Mouse (Mus musculus) brain, adult 2 months (tissue): ENCODE measurements around the gene Hbq1a.

Experiments used
- DNase-seq: peaks from one replicate; pipeline ENCODE4 v3.0.0; 2011; ENCODE audit warnings: low read depth, low spot score

Gene Hbq1a

GRCm38 (mm10) chr11:32321196-32321565 lies 21.3 kb downstream of the Hbq1a start:
- DNase-seq = peak; percentile 78

- peak; percentile 86 for DNase-seq
Measured at GRCm38 (mm10) chr11:32324609-32325008, 24.7 kb downstream of the Hbq1a start.

GRCm38 (mm10) chr11:32331075-32331474 lies 31.2 kb downstream of the Hbq1a start:
- no peak for DNase-seq

GRCm38 (mm10) chr11:32331861-32332260 lies 32.0 kb downstream of the Hbq1a start:
- no peak for DNase-seq

- DNase-seq = peak; percentile 48
Measured at GRCm38 (mm10) chr11:32333235-32333634, 33.4 kb downstream of the Hbq1a start.

GRCm38 (mm10) chr11:32336435-32336907 lies 36.6 kb downstream of the Hbq1a start:
- no peak for DNase-seq

GRCm38 (mm10) chr11:32339131-32339531 lies 39.3 kb downstream of the Hbq1a start:
- DNase-seq = no peak

GRCm38 (mm10) chr11:32340476-32341473 lies 40.9 kb downstream of the Hbq1a start:
- DNase-seq = peak; percentile 80

GRCm38 (mm10) chr11:32342770-32343191 lies 42.9 kb downstream of the Hbq1a start:
- peak; percentile 74 for DNase-seq

GRCm38 (mm10) chr11:32343350-32343749 lies 43.5 kb downstream of the Hbq1a start:
- DNase-seq = no peak

- DNase-seq = no peak
Measured at GRCm38 (mm10) chr11:32345504-32346297, 45.8 kb downstream of the Hbq1a start.

GRCm38 (mm10) chr11:32347264-32347606 lies 47.4 kb downstream of the Hbq1a start:
- DNase-seq = no peak

- DNase-seq = no peak
Measured at GRCm38 (mm10) chr11:32347607-32348432, 48.0 kb downstream of the Hbq1a start, which contains the start of gene Sh3pxd2b. Gene Sh3pxd2b (plus strand): TSS chr11:32347820.

GRCm38 (mm10) chr11:32348433-32349283 lies 48.8 kb downstream of the Hbq1a start:
- no peak for DNase-seq

GRCm38 (mm10) chr11:32349284-32349953 lies 49.5 kb downstream of the Hbq1a start:
- DNase-seq = no peak
